Mouse (Mus musculus) hematopoietic stem cell, adult 5-6 weeks (primary cell): ENCODE data around the gene Fez2. TPM values are rescaled to one million over a fixed set of nuclear protein-coding genes. Genes with fewer than 3 reads are reported as not detected.

Experiments used
- ATAC-seq, 2 experiments: fragments of 125-278 bp in 1 of 2; replicated peaks in 1 of 2; 2 replicates each; pipeline ENCODE4 v1.8.0; 2016 to 2017; ENCODE audit warnings: inconsistent platforms in 2 of 2, mild to moderate bottlenecking in 2 of 2, moderate number of reproducible peaks in 2 of 2, low read depth in 1 of 2, moderate TSS enrichment in 1 of 2; ENCODE audit not compliant: low FRiP score in 2 of 2, poor library complexity in 2 of 2, severe bottlenecking in 2 of 2, insufficient read depth in 1 of 2, low TSS enrichment in 1 of 2
- total RNA-seq: library from RNA; stranded (forward); fragments of 172-1452, 232-1000 nt; gene quantifications from 2 replicates; pipeline ENCODE4 v1.2.3, GENCODE M21; 2017

Gene Fez2
- total RNA-seq, 1 experiment from 2014 or later, result 20.1 TPM

- ATAC-seq, result no peak
These were observed 35.6 kb downstream of the Fez2 start for GRCm38 (mm10) chr17:78382321-78382720.

GRCm38 (mm10) chr17:78379730-78380245 is 38.2 kb downstream of the Fez2 start:
- ATAC-seq, result no peak

GRCm38 (mm10) chr17:78379079-78379729 is 38.7 kb downstream of the Fez2 start:
- no peak for ATAC-seq

GRCm38 (mm10) chr17:78376587-78376986 is 41.4 kb downstream of the Fez2 start:
- no peak for ATAC-seq

GRCm38 (mm10) chr17:78374756-78375155 is 43.2 kb downstream of the Fez2 start:
- ATAC-seq, result no peak

- ATAC-seq, result no peak
These were observed 44.1 kb downstream of the Fez2 start for GRCm38 (mm10) chr17:78373849-78374248.

GRCm38 (mm10) chr17:78373174-78373573 is 44.8 kb downstream of the Fez2 start:
- ATAC-seq, result no peak

- ATAC-seq, result no peak
These were observed 47.5 kb downstream of the Fez2 start for GRCm38 (mm10) chr17:78370445-78370844.

- no peak for ATAC-seq
These were observed 49.5 kb downstream of the Fez2 start for GRCm38 (mm10) chr17:78368481-78368880.

GRCm38 (mm10) chr17:78366070-78366469 is 51.9 kb downstream of the Fez2 start:
- peak; percentile 29 to 46 for ATAC-seq

- ATAC-seq, result no peak
These were observed 53.2 kb downstream of the Fez2 start for GRCm38 (mm10) chr17:78364555-78365302.

- peak; percentile 91 to 92 for ATAC-seq
These were observed 55.8 kb downstream of the Fez2 start for GRCm38 (mm10) chr17:78361939-78362728.

GRCm38 (mm10) chr17:78358251-78358726 is 59.7 kb downstream of the Fez2 start:
- ATAC-seq, result no peak

GRCm38 (mm10) chr17:78357753-78358152 is 60.2 kb downstream of the Fez2 start:
- ATAC-seq, result no peak

GRCm38 (mm10) chr17:78355611-78356010 is 62.3 kb downstream of the Fez2 start:
- no peak for ATAC-seq

- no peak for ATAC-seq
These were observed 63.1 kb downstream of the Fez2 start for GRCm38 (mm10) chr17:78354871-78355270.

- no peak for ATAC-seq
These were observed 63.5 kb downstream of the Fez2 start for GRCm38 (mm10) chr17:78354411-78354810.

GRCm38 (mm10) chr17:78352500-78352855 is 65.5 kb downstream of the Fez2 start:
- no peak for ATAC-seq
